25 mouse cellular contexts compared by ENCODE assay signal in the genomic region with DNA sequence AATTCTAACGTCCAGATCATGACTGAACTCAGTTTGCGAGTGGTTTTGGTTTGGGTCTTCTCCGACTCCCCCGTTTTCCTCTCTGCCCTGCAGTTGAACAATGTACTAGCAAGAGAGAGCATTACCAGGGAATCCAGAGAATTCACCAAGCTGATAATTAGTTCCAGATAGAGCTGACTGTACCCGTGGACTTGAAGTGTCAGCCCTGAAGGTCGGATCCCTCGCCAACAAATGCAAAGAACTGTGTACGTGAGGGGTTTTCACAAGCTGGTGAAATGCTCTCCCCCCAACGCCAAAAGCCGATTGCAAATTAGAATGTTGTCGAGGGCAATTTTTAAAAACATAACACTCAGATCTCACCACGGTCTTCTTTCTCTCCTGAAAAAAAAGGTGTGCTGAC. TPM values are rescaled to one million over a fixed set of nuclear protein-coding genes. Genes with fewer than 3 reads are reported as not detected.
A peak's percentile ranks its signal among the peaks of the same experiment; 100 is the strongest.
DNase-seq lines count a peak whose midpoint lies in the region; ATAC-seq and TF ChIP-seq lines count a peak whose summit lies in the region.
"Had no signal": no experiment of that assay in that cellular context is flagged by ENCODE, and none has a peak within 500 bp of the region (broad histone marks: within the 10 kb centered on the region; RNA-seq: fewer than 3 reads in every experiment).

No protein-coding gene starts in this region.

- intact Hi-C loops in heart, postnatal 25 days (cut with DNase I) = loop anchor here (5.0 to 10.0 kb wide), 2 partner anchors 88 to 381 kb away; no protein-coding TSS in a partner anchor

- peak; percentile 79 for DNase-seq in heart, adult 11 months
- DNase-seq in heart, postnatal 25 days (ENCODE audit: low spot score) = no peak
- peak; percentile 71 for DNase-seq in NIH3T3 (ENCODE audit: low read depth)
- DNase-seq in midbrain, embryonic 11.5 days (ENCODE audit: low spot score, missing footprints) = no peak
- no peak for DNase-seq in urinary bladder, adult 2 months (ENCODE audit: low spot score)
- DNase-seq: adrenal gland, postnatal 10 days; cerebellum, adult 9-10 months; gastrocnemius, postnatal 14 days; kidney, adult 9 months; kidney, postnatal 25 days; right cerebral cortex, adult 18-20 months; thymus, postnatal 36 days had no signal

- no peak overlapping the region for H3K9ac ChIP-seq in intestine, postnatal 0 days (ENCODE audit: low read depth, low read length)
- no peak overlapping the region for H3K9ac ChIP-seq in midbrain, embryonic 11.5 days (ENCODE audit: low read length)
- no peak overlapping the region for H3K9ac ChIP-seq in forebrain, embryonic 16.5 days (replicated peaks; ENCODE audit: low read depth, low read length)
- H3K9ac ChIP-seq: forebrain, embryonic 13.5 days; liver, embryonic 15.5 days; midbrain, embryonic 12.5 days; neural tube, embryonic 13.5 days had no signal

- H3K9me3 ChIP-seq in intestine, postnatal 0 days (ENCODE audit: control insufficient read depth) = no peaks in the 10 kb centered on the region
- H3K9me3 ChIP-seq in midbrain, embryonic 11.5 days (ENCODE audit: control insufficient read depth, low read length) = no peaks in the 10 kb centered on the region
- no peaks in the 10 kb centered on the region for H3K9me3 ChIP-seq in forebrain, embryonic 16.5 days (ENCODE audit: control insufficient read depth, low read length)
- H3K9me3 ChIP-seq: forebrain, embryonic 13.5 days; hindbrain, embryonic 10.5 days; liver, embryonic 15.5 days; midbrain, embryonic 12.5 days; neural tube, embryonic 13.5 days had no signal

- H3K4me2 ChIP-seq in intestine, postnatal 0 days (replicated peaks; ENCODE audit: low read depth) = peak overlapping the region; percentile 73; the same call in 1 of the 2 replicates
- no peak overlapping the region for H3K4me2 ChIP-seq in midbrain, embryonic 11.5 days
- no peak overlapping the region for H3K4me2 ChIP-seq in forebrain, embryonic 16.5 days (ENCODE audit: low read length)
- H3K4me2 ChIP-seq: forebrain, embryonic 13.5 days; liver, embryonic 15.5 days; midbrain, embryonic 12.5 days; neural tube, embryonic 13.5 days had no signal

- ATAC-seq in intestine, postnatal 0 days = no peak
- ATAC-seq in midbrain, embryonic 11.5 days (ENCODE audit: low FRiP score) = no peak
- ATAC-seq in forebrain, embryonic 16.5 days = no peak
- ATAC-seq: activated CD4-positive, CD25-positive, alpha-beta regulatory T cell, adult 4 months; CD4-positive, CD25-positive, alpha-beta regulatory T cell, adult 4 months; forebrain, embryonic 13.5 days; lung, postnatal 0 days had no signal

- no peaks in the 10 kb centered on the region for H3K36me3 ChIP-seq in intestine, postnatal 0 days (ENCODE audit: control insufficient read depth, insufficient read depth)
- H3K36me3 ChIP-seq in midbrain, embryonic 11.5 days (ENCODE audit: control insufficient read depth, insufficient read depth, low read length) = no peaks in the 10 kb centered on the region
- no peaks in the 10 kb centered on the region for H3K36me3 ChIP-seq in forebrain, embryonic 16.5 days (ENCODE audit: control insufficient read depth, insufficient read depth)
- H3K36me3 ChIP-seq: hindbrain, embryonic 10.5 days; liver, embryonic 15.5 days; midbrain, embryonic 12.5 days; neural tube, embryonic 13.5 days had no signal

- H3K4me3 ChIP-seq in embryonic fibroblast, embryonic 13.5 days (ENCODE audit: insufficient read depth, low read length) = no peak overlapping the region
- no peak overlapping the region for H3K4me3 ChIP-seq in intestine, postnatal 0 days (ENCODE audit: low read depth, low read length)
- H3K4me3 ChIP-seq in midbrain, embryonic 11.5 days (ENCODE audit: low read depth, low read length) = no peak overlapping the region
- H3K4me3 ChIP-seq in forebrain, embryonic 16.5 days (replicated peaks; ENCODE audit: low read length) = no peak overlapping the region
- H3K4me3 ChIP-seq: erythroblast, embryonic 14.5 days; forebrain, embryonic 13.5 days; hindbrain, embryonic 10.5 days; left cerebral cortex, adult 2 months; liver, embryonic 15.5 days; midbrain, embryonic 12.5 days; neural tube, embryonic 13.5 days had no signal

- H3K27me3 ChIP-seq in intestine, postnatal 0 days (replicated peaks; ENCODE audit: control insufficient read depth, insufficient read depth, low read length) = no peaks in the 10 kb centered on the region
- no peaks in the 10 kb centered on the region for H3K27me3 ChIP-seq in midbrain, embryonic 11.5 days (ENCODE audit: control insufficient read depth, insufficient read depth, low read length)
- H3K27me3 ChIP-seq in forebrain, embryonic 16.5 days (replicated peaks; ENCODE audit: control insufficient read depth, insufficient read depth, low read length) = no peaks in the 10 kb centered on the region
- H3K27me3 ChIP-seq: forebrain, embryonic 13.5 days; liver, embryonic 15.5 days; neural tube, embryonic 13.5 days had no signal

- peak overlapping the region; percentile 42 for H3K27ac ChIP-seq in embryonic fibroblast, embryonic 13.5 days (ENCODE audit: insufficient read depth, low read length)
- H3K27ac ChIP-seq in intestine, postnatal 0 days (ENCODE audit: low read depth, low read length) = no peak overlapping the region
- no peak overlapping the region for H3K27ac ChIP-seq in midbrain, embryonic 11.5 days (ENCODE audit: low read depth, low read length)
- H3K27ac ChIP-seq in forebrain, embryonic 16.5 days (ENCODE audit: low read length) = no peak overlapping the region
- H3K27ac ChIP-seq: forebrain, embryonic 13.5 days; left cerebral cortex, adult 2 months; liver, embryonic 15.5 days; midbrain, embryonic 12.5 days; neural tube, embryonic 13.5 days had no signal

- TF ChIP-seq POLR2A in embryonic fibroblast, embryonic 13.5 days (IDR thresholded peaks at IDR 0.05; ENCODE audit: low read depth, low read length) = no peak

- 65% methylated on average over 12 of the region's 12 CpGs for WGBS in intestine, postnatal 0 days
- 81% methylated on average over 12 of the region's 12 CpGs for WGBS in midbrain, embryonic 11.5 days
- 82% methylated on average over 12 of the region's 12 CpGs for WGBS in forebrain, embryonic 16.5 days

- no peak for TF ChIP-seq CTCF in embryonic fibroblast, embryonic 13.5 days (IDR thresholded peaks at IDR 0.05; ENCODE audit: borderline replicate concordance, insufficient read depth, low read length)
- TF ChIP-seq CTCF in intestine, postnatal 0 days (IDR thresholded peaks at IDR 0.05; ENCODE audit: low read depth) = no peak

- peaks cover 28% of the 10 kb centered on the region for H3K4me1 ChIP-seq in embryonic fibroblast, embryonic 13.5 days (ENCODE audit: control insufficient read depth, insufficient read depth, low read length)
- H3K4me1 ChIP-seq in intestine, postnatal 0 days (replicated peaks; ENCODE audit: control insufficient read depth, insufficient read depth, low read length) = peaks cover 5% of the 10 kb centered on the region
- no peaks in the 10 kb centered on the region; the same call in 1 of the 2 replicates for H3K4me1 ChIP-seq in midbrain, embryonic 11.5 days (ENCODE audit: control insufficient read depth, insufficient read depth, low read length)
- 0 out of 2 replicates have a peak, but pooled peaks cover 4% of the 10 kb centered on the region for H3K4me1 ChIP-seq in forebrain, embryonic 16.5 days (replicated peaks; ENCODE audit: control insufficient read depth, insufficient read depth, low read length)

RNA-seq across cellular contexts. Expression of a gene that starts 24.6 kb away (rescaled TPM):
- total RNA-seq in heart, postnatal 25 days (2021) = 100 to 1,000 TPM; 101 to 106 TPM
- 181 and 191 TPM in 2 replicates for polyA plus RNA-seq in embryonic fibroblast, embryonic 13.5 days (2011; ENCODE audit: insufficient read length, low read depth, missing spikeins)
- 17.2 and 18.5 TPM in 2 replicates for polyA plus RNA-seq in intestine, postnatal 0 days (2015; fragmentation: Nextera tagmentation; extraction: Ambion mirVana)
- 3.9 and 4.6 TPM in 2 replicates for polyA plus RNA-seq in midbrain, embryonic 11.5 days (2014; fragmentation: Nextera tagmentation; extraction: Ambion mirVana)
- polyA plus RNA-seq in forebrain, embryonic 16.5 days (2015; fragmentation: Nextera tagmentation; extraction: Ambion mirVana) = 1.1 and 1.6 TPM in 2 replicates
- 142 and 145 TPM in 2 replicates for polyA plus RNA-seq in urinary bladder, adult 2 months (2012; rRNA removed)
- polyA plus RNA-seq: erythroblast, embryonic 14.5 days had no signal

Comparison
In these comparisons a context has a peak if more than half of its experiments do, and no peak if none do; other contexts are left out.
1. DNase-seq: peak in heart, adult 11 months (single experiment) and NIH3T3 (single experiment); none in heart, postnatal 25 days (single experiment), midbrain, embryonic 11.5 days (single experiment) and urinary bladder, adult 2 months (single experiment).